Mouse (Mus musculus): ENCODE results near the gene Slc6a17. TPM values are rescaled to one million over a fixed set of nuclear protein-coding genes. Genes with fewer than 3 reads are reported as not detected.

The Slc6a17 gene
- polyA plus RNA-seq, 1 experiment, result 3.2 TPM

DNA sequence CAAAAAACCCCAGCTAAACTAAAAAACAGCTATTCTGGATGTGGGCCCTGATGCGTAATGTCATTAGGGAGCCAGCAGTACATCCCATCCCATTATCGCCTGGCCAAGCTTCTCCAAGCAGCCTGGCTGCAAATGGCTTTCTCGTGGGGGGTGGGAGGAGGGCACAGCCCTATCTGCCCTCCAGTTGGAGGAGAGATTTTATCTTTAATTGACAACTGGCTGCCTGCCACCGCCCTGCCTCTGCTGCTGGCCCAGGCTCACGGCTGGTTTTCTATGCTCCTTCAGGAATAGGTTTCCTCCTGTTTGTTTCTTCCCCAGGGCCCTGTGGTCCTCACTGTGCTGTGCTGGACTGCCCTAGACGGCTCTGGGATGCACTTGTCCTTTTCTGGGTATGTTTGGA lies 81.4 kb downstream of the Slc6a17 start:
- TF ChIP-seq FOSL1 (IDR thresholded peaks at IDR 0.05; ENCODE audit: insufficient read depth, low read length, poor library complexity, severe bottlenecking) (no peak), USF1 (IDR thresholded peaks at IDR 0.05; ENCODE audit: low read depth) (no peak), MYOD1 (IDR thresholded peaks at IDR 0.05; ENCODE audit: control insufficient read depth, insufficient read length, low read depth) (no peak), MAX (IDR thresholded peaks at IDR 0.05) (no peak), CEBPB (IDR thresholded peaks at IDR 0.05; ENCODE audit: low read depth) (no peak), CTCF (IDR thresholded peaks at IDR 0.05; ENCODE audit: control insufficient read depth, insufficient read depth, insufficient read length) (no peak)
- Histone ChIP-seq H3K79me2 (ENCODE audit: control insufficient read depth, insufficient read depth) (no peaks in the 10 kb centered on the region), H3ac (ENCODE audit: control insufficient read depth, insufficient read length, low read depth) (no peak overlapping the region), H3K4me3 (ENCODE audit: insufficient read depth, poor library complexity, severe bottlenecking) (no peak overlapping the region), H3K36me3 (ENCODE audit: control insufficient read depth, insufficient read depth) (no peaks in the 10 kb centered on the region), H3K27me3 (ENCODE audit: control insufficient read depth, insufficient read depth, insufficient read length) (peaks cover 62% of the 10 kb centered on the region), H3K79me3 (ENCODE audit: low read depth) (no peaks in the 10 kb centered on the region)

DNA sequence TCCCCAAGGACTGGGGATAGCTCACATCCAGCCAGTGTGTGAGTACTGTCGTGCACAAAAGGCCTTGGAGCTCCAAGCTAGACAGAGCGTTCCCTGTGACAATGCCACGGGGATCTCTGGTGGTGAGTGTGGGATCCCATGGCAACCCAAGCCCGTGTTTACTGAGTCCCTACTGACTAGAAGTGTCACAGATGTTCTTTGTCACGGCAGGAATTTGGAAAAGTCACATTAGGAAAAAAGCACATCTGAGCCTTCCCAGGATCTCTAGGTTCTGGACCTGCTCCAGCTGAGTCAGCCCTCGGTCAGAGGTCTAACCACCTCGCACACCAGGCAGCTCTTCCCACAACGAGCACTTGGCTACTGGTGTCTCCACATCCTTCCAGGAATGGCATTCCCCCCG lies 84.2 kb downstream of the Slc6a17 start:
- Histone ChIP-seq H3K27me3 (ENCODE audit: control insufficient read depth, insufficient read depth, insufficient read length) (peaks cover 63% of the 10 kb centered on the region), H3K4me3 (ENCODE audit: insufficient read depth, poor library complexity, severe bottlenecking) (no peak overlapping the region), H3ac (ENCODE audit: control insufficient read depth, insufficient read length, low read depth) (no peak overlapping the region), H3K79me2 (ENCODE audit: control insufficient read depth, insufficient read depth) (no peaks in the 10 kb centered on the region), H3K79me3 (ENCODE audit: low read depth) (no peaks in the 10 kb centered on the region), H3K36me3 (ENCODE audit: control insufficient read depth, insufficient read depth) (no peaks in the 10 kb centered on the region)
- no peak for TF ChIP-seq MYOG (IDR thresholded peaks at IDR 0.05; ENCODE audit: control insufficient read depth, extremely low read depth, insufficient read length)
- TF ChIP-seq MAX (IDR thresholded peaks at IDR 0.05), result no peak
- TF ChIP-seq CTCF (IDR thresholded peaks at IDR 0.05; ENCODE audit: control insufficient read depth, insufficient read depth, insufficient read length), result no peak
- no peak for TF ChIP-seq CEBPB (IDR thresholded peaks at IDR 0.05; ENCODE audit: low read depth)
- TF ChIP-seq USF1 (IDR thresholded peaks at IDR 0.05; ENCODE audit: low read depth), result no peak
- TF ChIP-seq MYOD1 (IDR thresholded peaks at IDR 0.05; ENCODE audit: control insufficient read depth, insufficient read length, low read depth), result no peak
- no peak for TF ChIP-seq FOSL1 (IDR thresholded peaks at IDR 0.05; ENCODE audit: insufficient read depth, low read length, poor library complexity, severe bottlenecking)

DNA sequence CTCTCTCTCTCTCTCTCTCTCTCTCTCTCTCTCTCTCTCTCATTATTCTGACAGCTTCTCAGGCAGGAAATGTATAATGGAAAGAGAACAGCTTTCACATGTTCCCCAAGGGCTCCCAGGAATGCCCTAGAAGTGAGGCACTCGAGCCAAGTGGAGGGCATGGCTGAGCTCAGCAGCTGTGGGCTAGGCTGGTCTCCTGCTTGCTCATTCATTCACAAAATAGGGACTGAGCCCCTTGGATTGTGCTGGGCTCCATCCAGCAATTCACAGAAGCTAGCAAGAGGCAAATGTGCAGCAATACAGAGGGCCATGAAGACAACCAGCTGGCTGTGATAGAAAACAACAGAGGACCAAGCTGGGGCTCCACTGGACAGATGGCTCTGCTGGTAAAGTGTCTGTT lies 86.5 kb downstream of the Slc6a17 start:
- H3K79me3 ChIP-seq (ENCODE audit: low read depth), result no peaks in the 10 kb centered on the region
- H3ac ChIP-seq (ENCODE audit: control insufficient read depth, insufficient read length, low read depth), result no peak overlapping the region
- no peak overlapping the region for H3K4me3 ChIP-seq (ENCODE audit: insufficient read depth, poor library complexity, severe bottlenecking)
- no peaks in the 10 kb centered on the region for H3K79me2 ChIP-seq (ENCODE audit: control insufficient read depth, insufficient read depth)
- TF ChIP-seq MYOD1 (IDR thresholded peaks at IDR 0.05; ENCODE audit: control insufficient read depth, insufficient read length, low read depth), result no peak
- TF ChIP-seq MYOG (IDR thresholded peaks at IDR 0.05; ENCODE audit: control insufficient read depth, extremely low read depth, insufficient read length), result no peak
- no peak for TF ChIP-seq USF1 (IDR thresholded peaks at IDR 0.05; ENCODE audit: low read depth)
- no peak for TF ChIP-seq MAX (IDR thresholded peaks at IDR 0.05)
- no peak for TF ChIP-seq CTCF (IDR thresholded peaks at IDR 0.05; ENCODE audit: control insufficient read depth, insufficient read depth, insufficient read length)
- no peak for TF ChIP-seq FOSL1 (IDR thresholded peaks at IDR 0.05; ENCODE audit: insufficient read depth, low read length, poor library complexity, severe bottlenecking)
- no peak for TF ChIP-seq CEBPB (IDR thresholded peaks at IDR 0.05; ENCODE audit: low read depth)
- peaks cover 65% of the 10 kb centered on the region for H3K27me3 ChIP-seq (ENCODE audit: control insufficient read depth, insufficient read depth, insufficient read length)
- H3K36me3 ChIP-seq (ENCODE audit: control insufficient read depth, insufficient read depth), result no peaks in the 10 kb centered on the region

DNA sequence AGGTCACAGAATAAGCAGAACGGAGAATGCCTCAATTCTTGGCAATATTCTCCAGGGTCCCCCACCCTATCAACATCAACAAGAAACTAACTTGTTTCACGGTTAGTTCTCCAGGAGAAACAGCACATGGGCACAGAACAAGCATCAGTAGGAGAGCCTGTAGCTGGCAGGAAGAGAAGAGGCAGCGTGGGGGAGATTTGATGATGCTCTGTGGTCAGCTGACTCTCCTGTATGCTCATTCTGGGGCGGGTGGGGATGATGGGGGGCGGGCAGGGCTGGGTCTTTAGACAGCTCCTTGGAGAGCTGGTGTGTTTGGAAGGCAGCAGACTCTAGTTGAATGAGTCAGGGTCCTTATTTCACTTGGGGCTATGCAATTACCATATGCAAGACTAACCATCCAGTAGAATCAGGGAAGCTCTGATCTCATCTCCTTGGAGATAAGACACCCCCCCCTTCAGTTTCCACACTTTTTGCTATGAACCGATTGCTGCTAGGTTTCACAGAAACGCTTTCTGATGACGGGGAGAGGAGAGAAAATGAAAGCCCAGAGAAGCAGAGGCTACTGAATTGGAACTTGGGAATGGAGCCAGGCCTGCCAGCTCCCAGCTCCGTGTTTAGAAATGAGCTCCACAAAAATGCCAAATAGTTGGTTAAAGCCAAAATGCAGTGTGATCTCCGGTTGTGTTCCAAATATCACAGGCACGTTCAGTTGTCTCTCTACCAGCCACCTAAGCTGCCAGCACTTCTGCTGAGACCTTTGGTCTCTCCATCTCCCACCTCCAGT lies 93.4 kb downstream of the Slc6a17 start:
- H3K4me3 ChIP-seq (ENCODE audit: insufficient read depth, poor library complexity, severe bottlenecking), result no peak overlapping the region
- no peaks in the 10 kb centered on the region for H3K79me3 ChIP-seq (ENCODE audit: low read depth)
- H3K36me3 ChIP-seq (ENCODE audit: control insufficient read depth, insufficient read depth), result no peaks in the 10 kb centered on the region
- peaks cover 48% of the 10 kb centered on the region for H3K27me3 ChIP-seq (ENCODE audit: control insufficient read depth, insufficient read depth, insufficient read length)
- H3K79me2 ChIP-seq (ENCODE audit: control insufficient read depth, insufficient read depth), result no peaks in the 10 kb centered on the region
- no peak for TF ChIP-seq CTCF (IDR thresholded peaks at IDR 0.05; ENCODE audit: control insufficient read depth, insufficient read depth, insufficient read length)
- no peak for TF ChIP-seq USF1 (IDR thresholded peaks at IDR 0.05; ENCODE audit: low read depth)
- TF ChIP-seq MYOD1 (IDR thresholded peaks at IDR 0.05; ENCODE audit: control insufficient read depth, insufficient read length, low read depth), result no peak
- TF ChIP-seq MYOG (IDR thresholded peaks at IDR 0.05; ENCODE audit: control insufficient read depth, extremely low read depth, insufficient read length), result no peak
- TF ChIP-seq FOSL1 (IDR thresholded peaks at IDR 0.05; ENCODE audit: insufficient read depth, low read length, poor library complexity, severe bottlenecking), result no peak
- TF ChIP-seq MAX (IDR thresholded peaks at IDR 0.05), result no peak
- TF ChIP-seq CEBPB (IDR thresholded peaks at IDR 0.05; ENCODE audit: low read depth), result no peak
- H3ac ChIP-seq (ENCODE audit: control insufficient read depth, insufficient read length, low read depth), result no peak overlapping the region

DNA sequence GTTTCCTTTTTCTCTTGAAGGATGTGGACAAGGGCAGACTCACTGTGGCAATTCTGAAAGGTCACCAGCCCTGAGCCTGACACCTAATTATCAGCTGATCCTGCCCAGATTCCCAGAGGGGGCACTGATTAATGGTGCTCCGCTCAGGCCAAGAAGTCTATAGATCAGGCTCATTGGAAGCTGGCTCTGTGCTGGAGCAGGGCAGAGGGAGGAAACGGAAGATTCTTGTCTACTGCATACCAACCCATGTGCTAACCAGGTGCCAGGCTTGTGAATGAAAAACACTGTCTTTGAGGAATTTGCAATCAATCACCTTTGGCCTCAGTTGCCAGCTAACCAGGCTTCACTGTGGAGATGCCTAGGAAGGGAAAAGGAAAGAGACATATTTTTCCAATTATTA lies 97.7 kb downstream of the Slc6a17 start:
- H3K36me3 ChIP-seq (ENCODE audit: control insufficient read depth, insufficient read depth), result no peaks in the 10 kb centered on the region
- TF ChIP-seq USF1 (IDR thresholded peaks at IDR 0.05; ENCODE audit: low read depth) (no peak), MYOG (IDR thresholded peaks at IDR 0.05; ENCODE audit: control insufficient read depth, extremely low read depth, insufficient read length) (no peak), MAX (IDR thresholded peaks at IDR 0.05) (no peak), CEBPB (IDR thresholded peaks at IDR 0.05; ENCODE audit: low read depth) (no peak), MYOD1 (IDR thresholded peaks at IDR 0.05; ENCODE audit: control insufficient read depth, insufficient read length, low read depth) (no peak), CTCF (IDR thresholded peaks at IDR 0.05; ENCODE audit: control insufficient read depth, insufficient read depth, insufficient read length) (no peak), FOSL1 (IDR thresholded peaks at IDR 0.05; ENCODE audit: insufficient read depth, low read length, poor library complexity, severe bottlenecking) (no peak)
- H3K27me3 ChIP-seq (ENCODE audit: control insufficient read depth, insufficient read depth, insufficient read length), result peaks cover 41% of the 10 kb centered on the region
- H3K4me3 ChIP-seq (ENCODE audit: insufficient read depth, poor library complexity, severe bottlenecking), result no peak overlapping the region
- H3ac ChIP-seq (ENCODE audit: control insufficient read depth, insufficient read length, low read depth), result no peak overlapping the region
- no peaks in the 10 kb centered on the region for H3K79me3 ChIP-seq (ENCODE audit: low read depth)
- H3K79me2 ChIP-seq (ENCODE audit: control insufficient read depth, insufficient read depth), result no peaks in the 10 kb centered on the region

Other genes with a start within 250 kb of the Slc6a17 start
- gene Lamtor5, start 239.2 kb downstream of the Slc6a17 start, polyA plus RNA-seq (2012; fragmentation: generic; extraction: Trizol), result 163 TPM
- 0.20 TPM for gene Slc16a4, start 226.8 kb downstream of the Slc6a17 start, polyA plus RNA-seq (2012; fragmentation: generic; extraction: Trizol)
- 7.2 TPM for gene Rbm15, start 184.3 kb downstream of the Slc6a17 start, polyA plus RNA-seq (2012; fragmentation: generic; extraction: Trizol)
- gene Kcnc4, start 58.5 kb downstream of the Slc6a17 start, polyA plus RNA-seq (2012; fragmentation: generic; extraction: Trizol), result not detected
- not detected for gene Ubl4b, start 37.1 kb upstream of the Slc6a17 start, polyA plus RNA-seq (2012; fragmentation: generic; extraction: Trizol)
- not detected for gene Alx3, start 77.0 kb upstream of the Slc6a17 start, polyA plus RNA-seq (2012; fragmentation: generic; extraction: Trizol)
- gene Gm10961, start 113.3 kb upstream of the Slc6a17 start, polyA plus RNA-seq (2012; fragmentation: generic; extraction: Trizol), result not detected
- gene Strip1, start 113.7 kb upstream of the Slc6a17 start, polyA plus RNA-seq (2012; fragmentation: generic; extraction: Trizol), result 35.2 TPM
- gene Ahcyl1, start 178.5 kb upstream of the Slc6a17 start, polyA plus RNA-seq (2012; fragmentation: generic; extraction: Trizol), result 72.1 TPM
- gene Csf1, start 242.5 kb upstream of the Slc6a17 start, polyA plus RNA-seq (2012; fragmentation: generic; extraction: Trizol), result 169 TPM

Measured in C2C12 (cell line).